Mouse (Mus musculus): ENCODE measurements at regions not wholly inside any gene's neighbourhood (a gene's known extent, or its start where the extent isn't known, plus 50 kb on each side); places are given as distances from the start of the nearest gene placed in this dataset.
A peak's percentile ranks its signal among the peaks of the same experiment; 100 is the strongest.

DNA sequence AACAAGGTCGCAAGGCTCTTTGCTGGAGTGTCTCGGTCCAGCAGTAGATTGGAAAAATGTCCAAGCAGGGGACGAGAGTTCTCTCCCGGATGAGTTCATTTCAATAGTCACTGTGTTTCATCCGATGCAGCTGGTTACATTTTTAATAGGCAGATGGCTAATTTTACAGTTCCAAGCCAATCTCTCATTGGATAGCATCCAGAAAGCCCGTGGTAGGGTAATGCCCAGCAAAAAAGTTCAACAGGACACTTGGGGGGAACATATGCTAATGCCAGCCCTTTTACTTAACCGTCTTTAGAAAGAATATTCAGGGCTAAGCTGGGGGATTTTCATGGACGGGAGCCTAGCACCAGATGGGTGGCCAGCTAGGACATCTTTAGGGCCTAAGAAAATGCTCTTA, 264.6 kb upstream of the Sall1 start:
- no peak for DNase-seq
- intact Hi-C loops (cut with DNase I): no loop called here

DNA sequence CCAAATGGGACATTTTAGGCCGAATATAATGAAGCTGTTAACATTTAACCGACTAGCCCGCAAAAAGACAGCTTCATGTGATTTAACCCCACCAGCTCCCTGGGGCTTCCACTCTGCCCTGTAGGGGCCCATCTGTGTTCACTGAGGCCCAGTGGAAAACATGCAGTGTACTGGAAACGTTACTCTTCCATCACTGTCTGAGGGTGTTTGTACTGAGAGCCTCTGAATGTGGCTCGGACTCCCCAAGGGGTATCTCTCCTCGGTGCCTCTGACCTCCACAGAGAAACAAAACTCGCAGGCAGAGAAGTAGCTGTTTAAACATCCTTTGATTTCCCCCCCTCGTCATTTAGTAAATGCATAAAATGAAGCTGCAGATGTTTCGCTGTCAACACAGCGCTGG, 263.6 kb upstream of the Sall1 start:
- DNase-seq: no peak
- intact Hi-C loops (cut with DNase I): no loop called here

DNA sequence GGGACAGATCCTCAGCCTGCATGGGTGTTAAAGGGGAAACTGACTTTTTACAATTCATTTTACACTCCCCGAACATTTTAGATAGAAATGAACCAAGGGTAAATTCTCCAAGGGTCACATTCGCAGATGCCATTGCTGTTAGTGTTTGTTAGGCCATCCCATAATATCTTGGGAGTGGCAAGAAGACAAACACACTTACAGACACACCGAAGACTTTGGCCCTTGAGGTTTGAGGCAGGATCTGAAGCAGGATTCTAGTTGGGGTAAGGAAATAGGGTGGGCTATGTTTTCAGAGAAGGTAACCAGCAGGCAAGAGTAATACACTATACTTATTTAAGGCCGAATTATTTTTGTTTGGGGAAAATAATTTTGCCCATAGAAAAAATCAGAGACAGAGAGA, 263.1 kb upstream of the Sall1 start:
- intact Hi-C loops (cut with DNase I): no loop called here

DNA sequence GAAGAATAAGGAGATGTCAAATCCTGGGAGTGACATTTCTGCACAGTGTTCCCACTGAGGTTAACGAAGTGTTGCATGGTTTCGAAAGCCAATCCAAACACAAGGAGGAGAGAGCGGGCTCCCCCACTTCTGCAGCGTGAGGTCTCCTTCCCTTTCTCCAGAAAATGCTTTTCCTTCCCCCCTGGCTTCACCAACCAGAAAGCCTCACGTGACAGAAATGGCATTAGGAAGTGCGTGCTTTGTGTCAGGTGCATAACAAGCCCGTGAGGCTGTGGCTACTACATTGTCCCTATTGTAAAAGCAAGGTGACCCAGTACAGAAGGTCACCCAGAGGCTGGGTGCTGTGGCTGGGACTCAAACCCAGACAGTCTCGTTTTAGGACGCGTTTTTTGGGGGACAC, 260.2 kb upstream of the Sall1 start:
- no peak for DNase-seq
- intact Hi-C loops (cut with DNase I): no loop called here

More for the DNA sequence above, 263.1 kb upstream of the Sall1 start:
- DNase-seq: no peak

DNA sequence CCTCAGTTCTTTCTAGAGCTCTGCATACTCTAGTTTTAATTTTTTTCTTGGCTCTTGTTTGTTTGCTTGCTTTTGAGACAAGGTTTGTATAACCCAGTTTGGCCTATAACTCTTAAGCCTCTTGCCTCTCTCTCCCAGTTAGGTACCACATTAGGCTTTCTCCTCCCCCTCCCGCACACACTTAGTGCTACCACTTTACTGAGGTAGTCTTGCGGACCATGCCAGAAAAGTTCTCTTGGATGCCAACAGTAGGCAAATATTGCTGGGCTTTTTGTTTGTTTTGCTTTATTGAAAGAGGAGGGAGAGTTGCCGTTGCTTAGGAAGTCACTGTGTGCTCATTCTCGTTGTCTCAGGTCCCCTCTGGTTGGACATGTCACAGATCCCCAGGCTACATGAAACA, 259.4 kb upstream of the Sall1 start:
- no peak for DNase-seq
- intact Hi-C loops (cut with DNase I): no loop called here

DNA sequence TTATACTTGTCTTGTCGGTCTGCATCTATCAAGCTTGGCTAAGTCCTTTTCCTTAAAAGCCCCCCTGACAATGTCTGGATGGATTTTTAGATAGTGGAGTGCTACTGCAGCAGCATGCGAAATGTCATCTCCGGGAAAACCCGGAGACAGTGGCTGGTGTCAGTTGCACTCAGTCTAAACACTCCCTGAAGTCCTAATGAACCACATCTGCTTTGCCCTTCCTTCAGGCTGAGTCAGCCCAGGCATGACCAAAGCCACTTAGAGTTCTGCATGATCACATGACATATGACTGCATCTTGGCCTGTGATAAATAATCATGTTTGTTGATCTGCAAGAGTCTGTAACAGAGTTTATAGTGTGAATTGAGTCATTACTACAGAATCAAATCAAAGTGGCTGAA, 255.7 kb upstream of the Sall1 start:
- DNase-seq: no peak
- intact Hi-C loops (cut with DNase I): no loop called here

DNA sequence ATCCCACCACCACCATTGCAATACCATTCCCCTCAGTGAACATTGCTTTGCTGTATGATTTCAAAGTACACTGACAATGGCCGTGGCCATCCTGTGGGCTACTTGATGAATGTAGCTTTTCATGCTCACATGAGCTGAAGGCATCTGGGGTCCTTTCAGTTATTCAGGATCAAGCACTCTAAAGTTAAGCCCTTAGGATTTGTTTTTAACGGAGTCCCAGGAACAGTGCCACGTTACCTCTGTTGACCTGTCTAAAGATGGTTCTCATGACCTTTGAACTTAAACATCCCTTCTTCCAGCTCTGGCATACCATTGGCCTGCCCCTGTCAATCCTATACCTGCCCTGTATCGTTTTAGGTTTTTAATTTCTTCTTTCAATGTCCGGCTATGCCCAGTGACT, 251.7 kb upstream of the Sall1 start:
- intact Hi-C loops (cut with DNase I): no loop called here
- DNase-seq: no peak

DNA sequence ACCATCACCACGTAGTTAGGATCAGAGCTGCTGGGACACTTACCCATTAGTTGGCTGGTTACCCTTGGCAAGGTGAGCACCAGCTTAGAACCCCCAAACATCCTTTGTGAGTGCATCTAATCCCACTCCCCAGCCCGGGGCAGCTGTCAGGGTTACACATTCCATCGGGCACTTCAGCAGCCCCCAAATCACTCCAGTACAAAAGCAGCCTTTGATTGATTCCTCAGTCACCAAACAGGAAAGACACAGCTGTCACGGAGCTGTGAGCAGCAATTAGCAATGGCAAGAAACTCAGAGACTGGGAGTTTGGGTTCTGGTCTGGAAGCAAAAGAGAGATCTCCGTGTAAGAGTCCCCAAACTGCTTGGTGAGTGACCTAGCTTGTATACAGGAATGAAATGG, 245.1 kb upstream of the Sall1 start:
- no peak for DNase-seq
- intact Hi-C loops (cut with DNase I): no loop called here

DNA sequence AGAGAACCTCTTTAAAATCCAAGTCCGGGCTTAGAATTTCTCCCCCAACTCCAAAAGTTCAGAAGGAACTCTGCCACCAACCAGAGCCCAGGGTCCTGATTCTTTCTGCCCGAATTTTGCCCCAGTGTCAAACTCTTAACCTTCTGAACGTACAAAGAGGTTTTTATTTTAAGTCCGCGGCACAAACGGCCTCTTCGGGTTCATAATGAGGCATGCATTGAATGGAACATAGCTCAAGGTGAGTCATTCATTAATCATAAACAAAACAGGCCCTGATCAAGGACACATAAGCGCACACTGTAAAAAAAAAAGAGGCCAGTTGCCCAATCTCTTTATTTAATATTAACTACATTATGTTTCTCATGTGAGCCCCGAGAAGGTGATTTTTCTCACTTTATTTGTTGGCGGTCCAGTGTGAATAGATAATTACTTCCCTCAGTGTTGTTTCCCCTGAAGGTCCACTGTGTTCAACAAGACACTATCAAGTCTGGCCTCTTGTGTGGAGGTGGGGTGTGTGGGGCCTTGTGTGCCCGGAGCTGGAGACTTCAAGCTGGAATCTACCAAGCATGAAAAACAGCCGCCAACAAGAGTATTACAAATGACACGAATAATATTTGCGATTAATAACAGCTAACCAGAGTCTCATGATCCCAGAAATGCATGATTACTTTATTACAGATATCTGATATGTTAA, 241.1 kb upstream of the Sall1 start:
- DNase-seq: no peak
- intact Hi-C loops (cut with DNase I): no loop called here

DNA sequence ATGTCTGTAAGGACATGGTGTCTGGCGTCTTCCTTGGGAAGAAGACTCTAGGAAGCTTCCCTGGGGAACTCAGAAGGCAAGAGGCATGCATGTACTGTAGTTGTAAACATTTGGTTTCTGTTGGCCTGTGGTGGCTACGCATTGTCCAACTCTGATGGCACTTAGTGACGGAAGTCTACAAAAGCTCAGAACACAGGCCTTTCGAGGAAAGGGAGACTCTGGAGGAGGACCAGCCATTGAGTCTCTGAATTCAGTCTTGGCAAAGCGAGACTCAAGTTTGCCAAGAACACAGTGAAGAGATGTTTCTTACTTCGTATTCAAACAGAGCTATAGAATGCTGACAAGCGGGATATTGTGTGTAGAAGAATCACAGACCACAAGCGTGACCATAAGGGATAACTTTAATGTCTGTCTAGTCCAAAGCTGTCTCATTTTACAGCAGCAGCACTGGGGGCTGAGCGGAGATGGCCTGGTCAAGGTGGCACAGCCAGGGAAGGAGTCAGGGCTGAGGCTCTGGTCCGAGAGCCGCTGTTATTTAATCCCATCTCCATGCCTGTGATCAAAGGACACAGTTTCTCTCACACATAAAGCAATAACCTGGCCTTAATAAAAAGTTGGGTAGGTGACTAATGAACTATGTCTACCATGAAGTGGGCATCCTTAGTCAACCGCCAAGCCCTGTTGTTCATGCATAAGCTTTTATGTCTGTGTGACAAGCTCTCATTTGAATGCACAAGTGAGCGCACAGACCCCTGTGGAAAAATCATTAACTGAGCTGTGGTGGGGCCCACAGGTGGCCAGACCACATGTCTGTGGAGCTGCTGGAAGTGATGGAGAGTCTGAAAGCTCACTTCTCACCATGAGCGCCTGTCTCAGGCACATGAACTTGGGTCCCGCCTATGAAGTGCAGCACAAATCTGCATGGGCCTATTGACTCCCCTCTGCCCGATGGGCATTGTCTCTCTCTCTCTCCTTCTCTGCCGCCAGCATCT, 239.4 kb upstream of the Sall1 start:
- no peak for DNase-seq
- intact Hi-C loops (cut with DNase I): no loop called here

DNA sequence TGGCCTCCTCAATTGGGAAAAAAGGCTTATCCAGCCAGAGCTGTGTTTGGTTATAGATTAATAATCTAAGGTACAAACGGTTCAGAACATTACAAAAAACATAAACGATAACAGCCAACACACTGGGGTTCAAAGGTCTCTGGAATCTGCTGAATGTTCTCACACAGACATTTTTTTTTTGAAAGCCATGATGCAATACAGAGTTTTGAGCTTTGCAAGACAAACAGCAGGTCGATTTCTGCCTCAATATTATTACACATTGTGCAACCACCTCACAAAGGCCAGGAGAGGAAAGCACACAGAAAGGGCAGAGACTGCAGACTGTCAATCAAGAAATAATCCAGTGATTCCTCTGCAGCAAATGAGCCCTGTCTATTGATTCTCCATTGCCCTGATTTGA, 235.9 kb upstream of the Sall1 start:
- no peak for DNase-seq
- intact Hi-C loops (cut with DNase I): no loop called here

DNA sequence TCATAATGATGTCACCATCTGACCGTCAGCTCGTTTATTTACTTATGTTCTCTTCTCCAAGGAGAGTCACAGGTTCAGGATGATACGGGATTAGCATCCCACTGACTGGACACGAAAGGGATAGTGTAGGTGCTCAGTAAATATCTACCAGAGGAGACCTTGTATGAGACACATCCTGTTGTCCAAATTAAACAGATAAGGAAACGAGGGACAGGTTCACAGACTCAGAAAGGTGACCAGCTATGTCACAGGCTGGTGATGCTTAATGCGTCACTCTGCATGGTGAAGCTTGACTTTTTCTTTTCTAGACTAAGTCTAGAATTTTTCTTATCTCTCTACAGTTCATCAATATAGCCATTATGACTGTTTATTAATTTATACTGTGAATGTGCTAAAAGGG, 235.2 kb upstream of the Sall1 start:
- intact Hi-C loops (cut with DNase I): no loop called here
- DNase-seq: no peak

DNA sequence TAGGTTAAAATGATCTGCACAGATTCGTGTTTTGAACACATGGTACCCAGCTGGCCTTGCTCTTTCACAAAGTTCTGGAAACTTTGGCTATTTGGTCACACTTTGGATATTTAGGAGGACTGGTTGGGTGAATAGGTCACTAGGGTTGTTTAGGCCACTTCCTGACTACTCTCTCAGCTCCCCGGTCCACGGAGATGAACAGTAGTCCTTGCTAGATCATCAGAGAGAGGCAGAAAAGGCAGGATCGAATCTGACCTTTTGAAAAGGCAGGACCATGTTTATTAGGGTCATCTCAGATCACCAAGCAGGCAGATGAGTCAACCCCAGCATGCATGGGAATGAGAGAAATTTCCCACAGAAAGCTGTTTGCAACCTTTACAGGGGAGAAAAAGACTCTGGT, 229.3 kb upstream of the Sall1 start:
- no peak for DNase-seq
- intact Hi-C loops (cut with DNase I): no loop called here

DNA sequence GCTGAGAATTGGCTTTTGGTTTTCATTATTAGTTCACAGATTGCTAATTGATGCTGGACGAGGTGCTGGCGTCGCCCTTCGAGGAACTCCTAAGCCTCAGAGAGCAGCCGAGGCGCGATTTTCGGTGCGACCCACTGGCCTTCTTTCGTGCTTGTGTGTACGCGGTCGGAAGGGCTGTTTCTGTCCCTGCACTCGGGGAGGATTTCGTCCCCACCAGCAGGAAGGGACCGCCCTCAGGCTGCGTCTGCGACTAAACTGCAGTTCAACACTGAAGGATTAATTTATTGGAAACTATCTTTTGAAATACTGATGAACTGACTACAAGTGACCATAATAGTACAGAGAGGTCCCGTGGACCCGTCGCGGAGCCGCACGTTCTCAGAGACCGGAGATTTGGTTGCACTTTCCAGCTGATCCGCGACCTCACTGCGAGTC, 228.4 kb upstream of the Sall1 start:
- intact Hi-C loops (cut with DNase I): no loop called here
- DNase-seq: peak; percentile 8 to 24

DNA sequence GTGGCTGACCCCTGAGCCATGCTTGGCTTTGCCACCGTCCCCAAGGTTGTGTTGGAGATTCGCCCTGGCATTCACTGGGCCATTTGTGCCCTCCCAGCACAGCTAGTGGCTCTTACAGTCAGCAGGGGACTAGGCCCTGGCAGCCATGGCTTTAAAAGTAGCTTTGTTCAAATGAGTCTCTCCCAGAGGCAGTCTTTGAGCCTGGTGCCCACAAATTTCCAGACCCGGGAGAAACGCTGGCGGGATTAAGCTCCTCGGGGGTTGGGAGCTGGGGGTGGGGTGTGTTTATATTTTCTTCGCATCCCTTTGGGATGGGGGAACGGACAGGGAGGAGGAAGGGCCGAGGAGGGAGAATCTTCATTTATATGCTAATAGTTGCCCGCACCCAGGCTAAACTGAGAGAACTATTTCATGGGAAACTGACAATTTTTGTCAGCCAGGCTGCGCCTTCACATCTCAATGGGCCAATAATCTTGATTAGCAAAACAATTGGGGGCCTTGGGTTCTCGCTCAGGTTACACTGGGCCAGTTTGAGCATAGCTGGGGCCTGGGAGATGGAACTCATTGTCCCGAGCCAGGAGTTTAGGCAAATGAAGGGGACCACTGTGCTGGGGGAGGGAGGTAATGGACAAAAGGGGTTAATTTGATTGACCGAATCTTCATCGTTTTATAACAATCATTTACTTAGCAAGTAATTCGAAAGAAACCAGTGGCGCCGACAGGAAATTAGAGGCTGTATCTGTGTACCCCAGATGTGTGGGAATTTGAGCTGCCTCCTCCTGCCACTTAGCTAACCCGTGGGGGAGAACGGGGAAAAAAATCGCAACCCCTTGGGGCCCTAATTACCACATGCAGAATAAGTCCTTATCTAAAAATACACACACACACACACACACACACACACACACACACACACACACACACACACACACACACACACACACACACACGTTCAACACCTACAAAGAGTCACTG, 227.7 kb upstream of the Sall1 start:
- DNase-seq: peak in 1 of 2 experiments; percentile 5
- intact Hi-C loops (cut with DNase I): no loop called here

DNA sequence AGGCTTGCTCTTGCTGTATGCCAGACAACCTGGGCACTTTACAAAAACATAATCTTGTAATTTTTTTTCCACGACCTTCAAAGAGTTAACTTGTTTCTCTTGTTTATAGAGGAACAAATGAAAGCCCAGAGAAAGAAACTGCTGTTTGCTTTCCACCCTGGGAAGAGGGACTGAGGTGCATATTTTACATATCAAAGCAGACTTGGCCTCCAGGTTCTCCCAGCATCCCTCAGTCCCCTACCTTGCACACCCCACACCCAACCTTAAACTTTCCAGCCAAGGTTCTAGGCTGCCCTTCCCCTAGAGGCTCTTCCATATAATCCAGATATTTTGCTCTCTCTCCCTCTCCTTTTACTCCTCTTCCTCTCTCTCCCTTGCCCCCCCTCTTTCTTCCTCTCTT, 226.0 kb upstream of the Sall1 start:
- no peak for DNase-seq
- intact Hi-C loops (cut with DNase I): no loop called here

DNA sequence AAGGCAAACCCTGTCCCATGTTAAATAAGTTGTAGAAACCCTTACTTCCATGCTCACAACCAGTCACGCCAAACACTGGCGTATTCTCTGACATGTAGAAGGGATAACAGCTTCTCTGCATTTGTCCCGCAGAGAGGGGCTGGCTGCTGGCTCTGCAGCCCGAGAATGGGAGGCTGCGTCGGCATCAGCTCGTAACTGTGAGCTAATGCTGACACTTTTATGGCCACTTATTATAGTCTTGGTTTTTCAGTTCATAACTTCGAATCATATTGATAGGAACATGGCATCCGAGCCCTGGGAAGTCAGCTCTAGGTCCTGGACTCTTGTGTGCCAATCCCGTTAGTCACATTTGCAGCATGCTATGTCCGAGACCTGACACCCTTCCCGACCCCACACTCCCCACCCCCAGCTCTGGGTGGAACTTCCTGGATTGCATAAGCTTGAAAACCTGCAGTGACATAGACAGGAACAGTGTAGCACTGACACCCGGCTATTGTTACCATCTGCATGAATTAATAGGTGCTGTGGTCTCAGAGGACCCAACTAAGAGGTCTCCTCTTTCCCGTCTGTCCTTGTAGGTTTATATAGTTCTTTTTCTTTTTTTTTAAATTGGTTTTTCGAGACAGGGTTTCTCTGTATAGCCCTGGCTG, 217.3 kb upstream of the Sall1 start:
- intact Hi-C loops (cut with DNase I): no loop called here
- no peak for DNase-seq

DNA sequence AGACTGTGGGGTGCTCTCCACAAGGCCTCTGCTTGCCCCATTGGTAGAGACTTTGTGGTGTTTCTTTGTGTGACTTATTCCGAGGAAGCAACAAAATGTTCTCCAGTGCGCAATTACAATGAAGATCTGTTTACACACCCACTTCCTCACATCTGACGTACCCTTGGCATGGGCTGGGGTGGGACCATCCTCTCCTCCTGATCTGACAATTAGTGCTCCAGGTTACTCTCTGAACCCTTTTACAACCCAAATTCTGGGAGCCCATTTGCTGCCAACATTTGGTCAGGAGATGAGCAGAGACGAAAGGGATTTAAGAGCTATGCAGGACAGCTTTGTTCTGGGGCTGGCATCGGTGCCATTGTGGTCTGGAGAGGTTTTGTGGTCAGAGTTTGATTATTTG, 215.9 kb upstream of the Sall1 start:
- DNase-seq: no peak
- intact Hi-C loops (cut with DNase I): no loop called here

DNA sequence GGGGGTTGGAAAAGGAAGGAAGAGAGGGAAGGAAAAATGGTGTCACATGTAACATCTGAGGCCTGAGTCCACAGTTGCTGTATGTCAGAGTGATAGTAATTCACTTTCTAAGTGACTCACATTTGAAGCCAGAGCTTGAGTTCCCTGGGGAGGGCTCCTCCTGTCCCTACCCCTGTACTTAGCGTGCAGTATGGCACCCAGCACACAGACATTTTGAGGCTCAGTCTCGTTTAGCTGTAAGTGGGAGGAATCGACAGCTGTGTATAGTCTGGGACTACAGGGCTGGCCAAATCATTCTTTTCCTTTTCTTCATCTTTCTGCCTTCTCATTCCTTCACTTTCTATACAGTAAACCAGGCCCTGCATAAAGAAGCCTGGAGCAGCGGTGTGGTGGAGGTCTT, 202.4 kb upstream of the Sall1 start:
- intact Hi-C loops (cut with DNase I): no loop called here
- DNase-seq: no peak

DNA sequence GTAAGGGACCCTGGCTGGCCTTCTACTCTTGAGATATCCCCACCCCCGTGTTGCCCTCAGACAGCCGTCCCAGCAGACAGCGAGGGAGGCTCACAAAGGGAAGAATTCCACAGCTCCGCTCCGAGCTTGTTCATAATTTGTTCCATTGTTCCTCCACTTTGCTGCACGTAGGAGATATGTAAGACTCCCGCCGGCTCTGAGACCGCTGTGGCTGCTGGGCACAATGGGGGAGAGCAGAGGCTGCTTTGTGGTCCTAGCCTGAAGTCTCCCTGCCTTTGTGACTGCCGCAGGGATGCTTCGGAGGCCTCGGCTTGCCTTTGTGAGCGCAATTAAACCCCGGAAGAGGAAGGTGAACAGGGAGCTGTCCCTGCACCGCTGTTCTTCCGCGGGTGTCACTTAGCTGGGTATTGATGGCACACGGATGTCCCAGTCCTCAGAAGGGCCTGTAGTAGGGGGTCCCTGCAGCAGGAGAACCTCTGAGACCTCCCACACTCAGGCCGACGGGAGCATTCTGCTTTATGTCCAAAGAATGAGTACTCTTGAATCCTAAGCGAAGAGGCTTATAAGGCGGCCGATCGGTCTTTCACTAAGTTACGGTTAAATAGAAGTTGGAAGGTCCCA, 201.3 kb upstream of the Sall1 start:
- no peak for DNase-seq
- intact Hi-C loops (cut with DNase I): no loop called here
